Mouse (Mus musculus): ENCODE measurements around the gene Specc1.

Gene Specc1

DNA sequence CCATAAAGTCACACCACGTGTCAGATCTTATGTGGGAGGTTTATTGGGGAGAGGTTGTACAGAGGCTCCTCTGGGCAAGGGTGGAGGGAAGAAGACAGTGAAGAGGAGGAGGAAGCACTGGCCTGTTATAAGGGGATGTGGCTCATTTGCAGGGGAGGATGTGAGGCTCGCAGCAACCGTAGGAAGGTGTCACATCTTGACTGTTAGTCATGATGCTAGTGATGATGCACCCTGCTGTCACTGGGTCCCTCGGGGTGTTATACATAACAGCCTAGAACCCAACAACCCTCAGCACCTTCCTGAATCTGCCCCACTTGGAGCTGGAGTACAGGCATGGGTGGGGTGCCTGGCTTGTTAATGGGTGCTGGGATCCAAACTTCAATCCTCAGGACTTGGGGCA lies 94.9 kb downstream of the Specc1 start:
- DNase-seq = no peak

DNA sequence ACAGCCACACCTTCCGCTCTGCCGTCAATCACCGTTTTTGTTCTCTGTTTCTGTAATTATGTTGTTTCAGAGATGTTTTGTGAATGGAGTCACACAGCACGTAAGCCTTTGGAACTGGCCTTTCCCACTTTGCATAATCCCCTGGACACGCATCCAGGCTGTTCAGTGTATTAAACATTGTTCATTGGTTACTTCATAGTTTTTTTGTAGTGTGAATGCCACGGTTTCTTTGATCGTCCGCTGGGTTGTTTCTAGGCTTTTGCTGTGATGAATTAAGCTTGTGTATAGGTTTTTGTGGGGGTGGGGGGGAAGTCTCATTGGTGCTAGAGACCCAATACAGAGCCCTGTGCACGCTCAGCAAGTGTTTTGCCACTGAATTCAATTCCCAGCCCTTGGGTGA lies 97.4 kb downstream of the Specc1 start:
- no peak for DNase-seq

DNA sequence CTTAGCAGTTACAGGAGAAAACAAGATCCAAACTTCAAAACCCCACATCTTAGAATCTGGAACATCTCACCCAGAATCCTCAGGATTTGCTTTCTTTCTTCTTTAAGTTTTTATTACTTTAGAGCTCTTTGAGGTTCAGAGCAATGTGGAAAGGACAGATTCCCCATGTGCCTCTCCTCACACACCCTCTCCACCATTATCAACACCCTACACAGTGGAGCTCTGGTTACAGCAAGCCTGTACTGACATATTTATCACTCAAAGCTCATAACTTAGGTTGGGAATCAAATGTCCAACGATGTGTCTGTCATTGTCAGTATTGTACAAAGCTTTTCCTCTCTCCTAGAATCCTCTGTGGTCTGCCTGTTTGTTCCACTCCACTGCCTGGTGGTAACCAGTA lies 108.0 kb downstream of the Specc1 start:
- DNase-seq = no peak

DNA sequence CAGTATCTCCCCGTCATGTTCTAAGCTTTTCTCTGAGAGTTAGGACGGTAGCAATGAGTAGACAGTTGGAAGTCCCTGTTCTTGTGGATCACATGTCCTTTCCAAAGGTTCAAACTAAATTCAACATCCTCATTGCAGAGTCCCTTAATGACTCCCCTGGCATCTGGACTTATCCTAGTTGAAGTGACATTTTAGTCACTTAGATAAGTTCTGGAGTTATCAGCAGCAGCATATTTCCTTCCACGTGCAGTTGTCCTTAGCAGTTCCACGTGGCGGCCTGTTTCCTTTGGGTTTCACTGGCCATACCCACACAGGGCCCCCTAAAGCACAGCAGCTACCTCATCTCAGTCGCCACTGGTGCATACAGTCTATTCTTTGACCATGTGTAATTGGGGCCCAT lies 109.1 kb downstream of the Specc1 start:
- DNase-seq = no peak

DNA sequence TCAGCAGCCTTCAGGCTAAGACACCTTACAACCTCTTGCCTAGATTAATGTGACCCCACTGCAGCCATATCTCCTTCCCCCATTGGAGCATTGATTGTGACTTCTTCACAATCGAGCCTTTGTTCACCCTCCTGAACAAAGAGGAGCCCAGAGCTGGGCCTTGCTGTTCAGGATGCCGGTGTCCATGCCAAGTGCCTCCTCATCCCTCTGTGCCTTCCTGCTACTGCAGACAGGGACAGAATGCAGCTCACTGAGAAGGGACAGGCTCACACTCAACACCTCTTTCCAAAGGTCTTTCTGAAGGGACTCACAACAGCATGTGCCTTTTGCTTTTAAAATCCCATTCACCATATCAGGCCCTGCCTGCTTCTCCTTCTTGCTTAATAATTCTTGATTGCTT lies 113.0 kb downstream of the Specc1 start:
- no peak for DNase-seq

DNA sequence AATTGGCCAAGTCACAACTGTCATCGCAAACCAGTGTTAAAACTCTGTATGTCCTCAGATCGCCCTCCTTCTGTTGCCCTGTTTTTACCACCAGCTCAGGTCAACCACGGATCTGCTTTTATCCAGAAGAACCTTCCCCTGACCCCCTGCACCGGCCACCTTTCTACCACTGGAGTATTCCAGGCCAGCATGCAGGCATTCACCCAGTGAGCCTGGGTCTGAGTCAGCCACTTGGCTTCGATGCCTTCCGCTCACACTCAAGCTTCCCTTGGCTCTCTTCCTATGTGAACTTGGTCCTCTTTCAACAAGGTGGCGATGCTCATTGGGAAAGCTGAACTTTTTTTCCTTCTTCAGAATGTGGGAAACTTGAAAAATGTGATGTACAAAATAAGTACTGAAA lies 113.6 kb downstream of the Specc1 start:
- DNase-seq = no peak

DNA sequence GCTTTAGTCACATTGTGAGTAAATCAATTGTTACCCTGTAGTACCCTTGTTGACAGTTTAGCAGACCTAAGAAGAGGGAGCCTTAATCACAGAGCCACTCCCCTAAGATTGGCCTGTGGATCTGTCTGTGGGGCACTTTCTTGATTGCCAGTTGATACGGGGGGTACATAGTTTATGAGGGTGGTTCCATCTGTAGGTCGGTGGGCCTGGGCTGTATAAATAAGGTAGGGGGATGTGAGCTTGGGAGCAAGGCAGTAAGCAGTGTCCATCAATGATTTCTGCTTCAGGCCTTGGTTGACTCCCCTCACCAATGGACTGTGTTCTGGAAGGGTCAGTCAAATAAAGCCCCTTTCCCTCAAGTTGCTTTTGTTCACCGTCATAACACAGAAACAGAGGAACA lies 115.8 kb downstream of the Specc1 start:
- no peak for DNase-seq

DNA sequence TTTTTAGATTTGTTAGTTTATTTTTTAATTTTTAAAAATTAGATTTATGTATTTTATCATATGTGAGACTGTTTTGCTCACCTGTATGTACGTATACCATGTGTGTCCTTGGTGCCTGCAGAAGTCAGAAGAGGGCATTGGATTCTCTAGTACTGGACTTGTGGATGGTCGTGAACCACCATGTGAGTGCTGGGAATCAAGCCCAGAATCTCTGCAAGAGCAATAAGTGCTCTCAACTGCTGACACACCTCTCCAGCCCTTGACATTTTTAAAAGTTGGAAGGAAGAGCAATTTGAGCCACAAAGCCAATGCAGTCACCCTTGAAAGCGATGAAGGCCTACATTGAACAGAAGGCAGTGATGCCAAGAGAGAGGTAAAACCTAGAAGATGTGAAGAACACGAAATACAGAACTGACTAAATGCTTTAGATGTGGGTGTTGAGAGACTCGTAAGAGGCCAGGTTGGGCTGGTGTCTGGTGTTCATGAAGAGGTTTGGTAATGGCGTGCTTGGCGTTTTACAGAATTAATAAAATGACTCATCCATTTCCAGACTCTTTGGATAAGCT lies 117.1 kb downstream of the Specc1 start:
- no peak for DNase-seq

DNA sequence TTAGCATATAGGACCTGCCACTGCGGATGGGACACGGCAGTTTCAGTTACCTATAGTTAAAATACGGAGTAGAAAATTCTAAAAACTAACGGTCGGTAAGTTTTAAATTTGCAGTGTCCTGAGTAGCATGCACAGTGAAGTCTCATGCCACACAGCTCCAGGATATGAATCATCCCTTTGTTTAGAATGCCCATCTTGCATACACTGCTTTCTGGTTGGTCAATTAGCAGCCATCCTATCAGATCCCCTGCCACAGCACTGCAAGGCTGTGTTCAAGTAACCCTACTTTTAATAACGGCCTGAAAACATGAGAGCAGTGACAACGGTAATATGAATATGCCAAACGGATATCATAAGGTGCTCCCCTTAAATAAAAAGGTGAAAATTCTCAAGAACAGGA lies 118.0 kb downstream of the Specc1 start:
- DNase-seq = no peak

DNA sequence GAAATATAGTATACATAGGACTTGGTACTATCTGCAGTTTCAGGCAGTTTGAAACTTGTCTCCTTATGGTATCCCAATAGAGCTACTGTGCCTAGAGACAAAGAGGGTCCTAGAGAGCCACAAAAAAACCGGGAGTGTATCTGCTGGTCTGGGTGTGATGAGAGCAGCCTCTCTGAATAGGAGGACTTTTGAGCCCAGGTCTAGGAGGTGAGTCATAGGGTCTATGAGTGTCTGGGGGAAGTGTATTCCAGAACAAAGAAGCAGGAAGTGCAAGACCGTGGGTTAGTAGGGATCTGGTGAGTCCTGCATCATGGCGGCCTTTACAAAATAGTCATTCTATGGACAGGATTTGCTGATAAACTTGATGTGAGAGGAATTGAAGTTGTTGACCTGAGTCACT lies 118.5 kb downstream of the Specc1 start:
- no peak for DNase-seq

DNA sequence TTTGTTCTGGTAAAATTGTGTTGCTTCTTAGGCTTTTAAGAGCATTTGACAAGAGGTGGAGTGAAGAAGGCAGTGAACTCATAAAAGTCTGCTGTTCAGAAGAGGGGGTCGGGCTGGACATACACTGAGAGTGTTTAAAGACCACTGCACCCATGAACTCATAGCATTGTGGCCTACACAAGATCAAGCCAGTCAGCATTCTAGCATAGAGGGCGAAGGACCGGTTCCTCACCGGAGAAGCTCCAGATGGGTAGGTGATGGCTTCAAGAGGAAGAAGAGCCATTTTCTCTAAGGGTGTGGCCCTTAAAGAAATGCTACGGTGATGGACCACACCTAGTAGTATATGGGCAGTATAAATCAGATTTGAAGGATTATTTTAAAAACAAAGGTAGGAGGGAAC lies 119.0 kb downstream of the Specc1 start:
- DNase-seq = no peak

DNA sequence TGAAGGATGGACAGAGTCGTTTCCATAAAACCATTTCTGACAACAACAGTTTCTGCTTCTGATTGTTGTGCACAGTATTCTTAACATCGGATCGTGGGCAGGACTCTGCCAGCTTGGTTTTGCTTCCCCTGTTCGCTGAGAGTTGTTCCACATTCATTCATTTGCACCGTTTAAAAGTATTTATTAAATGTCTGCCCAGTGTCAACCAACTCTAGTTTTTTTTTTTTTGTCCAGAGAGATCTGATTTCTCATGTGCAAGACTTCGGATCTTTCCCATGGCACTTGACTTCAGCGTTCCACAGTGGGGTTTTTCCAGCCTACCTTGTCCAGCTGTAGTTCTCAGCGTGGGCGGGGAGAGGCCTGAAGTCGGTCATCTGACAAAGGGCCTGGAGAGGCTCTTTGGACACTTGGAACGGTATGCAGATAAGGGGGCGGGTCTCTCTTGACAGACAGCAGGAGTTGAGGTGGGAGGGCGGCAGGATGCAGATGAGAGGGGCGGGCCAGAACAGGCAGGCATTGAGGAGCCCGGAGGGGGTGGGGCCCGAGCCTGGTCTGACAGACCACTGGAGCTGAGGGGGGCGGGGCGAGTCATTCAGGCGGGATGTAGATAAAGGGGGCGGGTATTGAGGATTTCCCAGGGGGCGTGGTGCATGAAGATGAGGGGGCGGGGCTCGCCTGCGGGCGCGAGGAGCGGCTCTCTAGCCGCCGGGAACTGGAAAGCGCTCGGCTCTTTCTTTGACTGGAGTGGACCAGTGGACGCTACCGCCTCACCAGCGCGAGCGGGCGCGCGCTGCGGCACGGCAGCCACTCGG lies 120.0 kb downstream of the Specc1 start:
- DNase-seq = peak; percentile 76 to 79

DNA sequence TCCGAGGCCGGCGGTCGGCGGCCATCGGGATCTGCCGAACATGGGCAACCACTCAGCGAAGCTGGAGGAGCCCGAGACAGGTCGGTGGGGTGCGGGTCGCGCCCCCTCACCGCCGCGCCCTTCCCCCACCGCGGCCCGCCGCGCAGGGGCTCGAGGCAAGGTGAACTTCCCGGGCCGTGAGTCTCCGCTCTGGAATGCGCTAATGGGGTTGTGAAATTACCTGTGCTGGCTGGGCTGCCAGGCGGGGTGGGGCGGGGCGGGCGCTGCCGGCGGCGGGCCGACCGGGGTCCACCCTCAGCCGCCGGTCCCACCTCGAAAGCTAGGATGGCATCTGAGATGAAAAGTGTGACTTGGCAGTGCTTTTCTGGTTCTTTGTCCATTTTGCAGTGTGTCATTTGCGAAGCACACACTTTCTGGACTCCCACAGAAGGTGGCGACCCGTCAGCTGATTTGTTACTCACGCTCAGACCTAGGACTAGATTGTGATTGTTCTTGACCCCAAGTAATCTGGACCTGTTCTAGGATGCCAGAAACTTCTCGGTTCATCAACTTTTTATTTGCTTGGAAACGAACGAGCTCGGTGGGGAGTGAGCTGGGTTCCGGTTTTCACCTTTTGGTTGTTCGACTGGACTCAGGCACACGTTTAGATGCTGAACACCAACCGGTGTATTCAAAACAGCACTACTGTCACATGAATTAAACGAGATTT lies 120.7 kb downstream of the Specc1 start:
- peak; percentile 16 to 25 for DNase-seq

DNA sequence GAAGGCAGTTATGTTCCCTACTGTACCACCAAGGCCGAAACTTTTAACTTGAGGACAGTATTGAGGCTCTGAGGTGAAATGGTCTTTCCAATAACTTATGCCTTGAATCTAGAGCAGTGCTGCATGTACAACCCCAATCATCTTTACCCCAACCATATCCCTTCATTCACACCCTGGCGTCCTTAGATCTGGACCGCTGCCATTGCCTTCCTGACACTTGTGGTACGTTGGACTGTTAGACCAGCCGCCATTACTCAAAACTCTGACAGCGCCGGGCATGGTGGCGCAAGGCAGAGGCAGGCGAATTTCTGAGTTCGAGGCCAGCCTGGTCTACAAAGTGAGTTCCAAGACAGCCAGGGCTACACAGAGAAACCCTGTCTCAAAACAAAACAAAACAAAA lies 121.8 kb downstream of the Specc1 start:
- DNase-seq = no peak

DNA sequence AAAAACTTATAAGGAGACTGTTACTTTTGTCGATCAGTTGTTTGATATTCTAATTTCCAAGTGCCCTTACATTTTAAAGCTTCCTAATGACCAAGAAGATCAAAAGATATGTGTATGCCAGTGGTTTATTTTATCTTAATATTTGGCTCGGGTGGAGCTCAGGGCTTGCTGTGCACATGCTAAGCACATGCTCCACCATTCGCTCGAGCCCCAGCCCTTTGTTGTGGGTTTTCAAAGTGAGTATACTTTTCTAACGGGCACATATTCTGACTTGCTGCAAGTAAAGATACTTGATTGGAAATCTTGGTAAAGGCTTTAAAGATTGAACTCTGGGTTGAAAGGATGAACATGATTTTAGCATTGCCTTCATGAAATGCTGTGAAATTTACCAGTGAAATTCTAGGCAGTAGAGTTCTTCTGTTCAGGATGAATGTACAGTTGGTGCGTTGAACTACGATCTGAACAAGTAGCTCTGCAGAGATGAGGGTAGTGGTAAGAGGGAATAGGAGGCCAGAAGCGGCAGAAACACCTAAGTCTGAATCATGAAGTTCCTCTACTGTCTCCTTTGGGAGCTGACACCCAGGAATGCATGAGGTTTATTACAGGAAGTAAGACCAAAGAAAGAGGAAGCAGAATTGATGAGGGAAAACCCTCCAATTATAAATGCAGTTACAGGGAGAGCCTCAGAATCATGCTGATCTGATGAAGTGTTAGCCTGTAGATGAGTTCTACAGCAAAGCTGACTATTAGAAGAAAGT lies 122.7 kb downstream of the Specc1 start:
- DNase-seq = peak in 1 of 2 experiments; percentile 7

DNA sequence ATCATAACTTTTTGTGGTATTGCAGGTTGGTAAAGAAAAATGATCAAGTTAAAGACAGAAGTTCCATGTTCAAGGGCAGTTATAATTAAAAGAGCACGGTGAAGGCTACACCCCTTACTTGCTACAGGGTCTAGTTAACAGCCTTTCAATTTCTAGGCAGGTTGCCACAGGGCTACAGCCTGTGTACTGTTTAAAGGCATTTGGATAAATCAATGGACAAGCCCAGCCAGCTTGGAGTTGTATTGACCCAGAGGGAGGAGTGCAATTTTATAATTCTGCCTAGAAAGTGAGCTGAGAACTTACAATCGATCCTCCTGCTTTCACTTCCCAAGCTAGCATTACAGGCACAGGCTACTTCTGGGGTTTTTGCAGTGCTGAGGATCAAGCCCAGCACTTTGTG lies 123.9 kb downstream of the Specc1 start:
- no peak for DNase-seq

DNA sequence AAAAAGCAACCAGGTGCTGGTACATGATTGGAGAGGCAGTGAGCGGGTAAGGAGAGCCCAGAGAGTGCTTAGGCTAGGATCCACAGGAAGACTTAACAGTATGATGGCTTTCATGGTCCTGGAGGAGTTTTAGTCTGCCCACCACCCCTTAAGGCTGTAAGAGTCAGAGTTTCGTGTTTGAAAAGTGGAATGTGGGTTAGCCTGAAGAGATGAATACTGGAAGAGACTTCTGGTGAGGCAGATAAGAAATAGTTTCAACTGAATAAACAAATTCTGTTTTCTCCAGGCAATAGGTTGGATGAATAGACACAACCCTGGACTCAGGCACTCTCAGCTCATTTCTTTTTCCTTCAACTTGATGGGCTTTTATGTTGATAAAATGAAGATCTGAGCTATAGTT lies 130.1 kb downstream of the Specc1 start:
- DNase-seq = no peak

DNA sequence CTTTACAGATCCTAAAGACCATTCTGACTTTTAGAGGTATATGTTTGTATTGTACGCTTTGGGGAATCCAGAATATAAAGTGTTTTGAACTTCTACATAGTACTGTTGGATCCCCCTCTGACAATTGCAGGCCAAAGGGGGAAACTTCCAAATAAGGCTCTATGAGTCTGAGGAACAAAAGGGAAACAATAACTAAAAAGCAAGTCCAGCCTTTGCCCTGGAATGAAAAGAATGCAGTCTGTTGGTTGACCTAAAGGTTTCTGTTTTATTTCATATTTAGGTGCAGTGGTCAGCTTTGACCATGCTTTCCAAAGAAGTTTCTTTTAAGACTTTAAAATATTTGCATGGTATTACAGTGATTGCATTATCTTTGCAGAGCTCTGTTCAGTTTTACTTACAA lies 130.5 kb downstream of the Specc1 start:
- DNase-seq = no peak

DNA sequence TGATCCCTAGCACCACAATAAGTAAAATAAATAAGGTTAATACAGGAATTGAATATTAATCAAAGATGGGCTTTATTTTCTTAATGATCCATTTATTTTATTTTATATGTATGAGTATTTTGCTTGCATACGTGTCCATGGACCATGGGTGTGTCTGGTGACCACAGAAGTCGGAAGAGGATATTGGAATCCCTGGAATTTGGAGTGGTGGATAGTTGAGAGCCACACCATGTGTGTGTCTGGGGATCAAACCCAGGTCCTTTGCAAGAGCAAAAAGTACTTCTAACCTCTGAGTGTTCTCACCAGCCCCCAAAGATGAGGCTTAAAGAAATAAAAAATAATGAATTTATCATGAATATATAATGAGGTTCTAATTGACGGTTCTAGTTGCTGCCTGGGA lies 132.1 kb downstream of the Specc1 start:
- no peak for DNase-seq

DNA sequence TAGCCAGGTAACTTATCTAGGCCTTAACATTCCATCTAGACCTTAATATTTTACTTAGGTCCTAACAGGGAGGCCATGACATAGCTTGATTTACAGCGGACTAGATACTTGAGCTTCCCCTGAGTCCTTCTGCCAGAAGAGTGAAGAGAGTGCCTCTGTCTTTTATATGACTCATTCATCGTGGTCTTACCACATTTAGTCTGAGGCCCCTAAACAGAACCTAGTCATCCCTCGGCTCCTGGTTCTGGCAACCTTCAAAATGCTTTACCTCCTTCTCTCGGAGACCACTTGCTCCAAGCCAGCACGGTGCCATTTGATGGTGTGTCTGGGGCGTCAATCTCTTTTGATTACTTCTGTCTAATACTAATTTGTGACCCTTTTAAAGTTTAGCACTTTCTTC lies 133.8 kb downstream of the Specc1 start:
- DNase-seq = no peak

DNA sequence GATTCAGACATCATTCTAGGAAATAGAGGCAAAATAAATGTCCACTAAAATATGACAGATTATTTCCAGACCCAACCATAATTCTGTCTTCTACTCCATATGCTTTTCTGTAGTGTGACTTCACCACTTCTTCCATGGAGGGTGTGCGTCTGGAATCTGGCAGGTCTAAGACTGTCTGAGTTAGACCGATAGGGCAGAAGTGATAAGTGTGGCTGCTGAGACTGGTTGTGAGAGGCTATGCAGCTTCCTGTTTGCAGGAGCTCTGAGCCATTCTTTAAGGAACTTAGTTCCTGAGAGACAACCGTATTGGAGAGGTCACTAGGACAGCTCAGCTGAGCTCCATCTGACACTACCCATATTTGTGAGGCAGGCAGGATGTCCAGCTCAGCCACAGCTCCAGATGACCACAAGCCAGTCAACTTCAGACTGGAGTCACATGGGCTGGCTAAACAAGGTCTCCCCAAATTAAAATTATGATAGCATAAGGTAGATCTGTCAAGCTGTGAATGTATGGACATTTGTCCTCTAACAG lies 146.9 kb downstream of the Specc1 start:
- DNase-seq = no peak

DNA sequence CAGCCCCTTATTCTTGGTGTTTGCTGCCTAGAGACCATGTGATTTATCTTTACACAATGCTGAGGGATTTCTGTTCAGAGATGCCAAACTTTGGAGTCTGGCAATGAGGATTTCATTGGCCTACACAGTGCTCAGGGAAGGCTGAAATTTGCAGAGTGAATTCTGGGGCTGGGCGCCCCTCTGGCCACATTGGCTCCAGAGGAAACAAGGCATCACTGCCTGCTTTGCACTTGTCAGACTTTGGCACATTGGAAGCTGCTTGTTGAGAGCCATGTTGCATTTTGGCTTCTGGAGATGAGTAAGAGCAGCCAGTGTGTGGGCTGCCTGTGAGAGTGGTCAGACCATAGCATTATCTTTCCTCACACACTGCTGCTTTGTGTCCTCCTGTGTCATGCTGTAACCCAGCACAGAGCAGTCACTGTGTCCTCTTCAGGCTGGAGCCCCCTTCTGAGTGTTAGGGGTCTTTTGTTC lies 149.9 kb downstream of the Specc1 start:
- DNase-seq = no peak

DNA sequence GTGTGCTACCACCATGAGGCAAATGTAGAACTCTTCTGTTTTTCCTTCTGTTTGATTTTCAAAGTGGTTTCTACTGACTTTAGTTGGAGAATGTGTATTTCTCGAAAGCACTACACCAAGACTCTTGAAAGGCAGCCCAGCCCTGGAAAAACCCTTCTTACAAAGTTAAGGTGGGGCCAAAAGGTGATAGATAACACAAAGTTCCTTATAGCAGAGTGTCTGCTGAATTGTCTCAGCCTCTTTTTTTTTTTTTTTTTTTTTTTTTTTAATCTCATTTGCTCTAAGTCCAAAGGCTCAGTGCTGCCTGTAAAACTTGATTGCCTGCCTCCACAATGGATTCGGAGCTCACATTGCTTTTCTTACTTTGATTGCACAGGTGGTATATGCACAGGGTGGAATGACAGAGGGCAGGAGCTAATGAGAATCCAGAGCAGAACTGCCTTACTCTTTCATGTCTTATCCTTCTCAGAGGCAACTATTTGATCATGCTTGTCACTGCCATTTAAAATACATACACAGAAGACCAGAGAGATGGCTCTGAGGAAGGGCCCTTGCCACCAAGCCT lies 150.8 kb downstream of the Specc1 start:
- DNase-seq = no peak
